Mouse (Mus musculus) lung, postnatal 0 days (tissue): ENCODE measurements around the gene Aspg.

ENCODE experiments used
- CTCF ChIP-seq: IDR thresholded peaks from 2 replicates; pipeline ENCODE4 v1.5.1; 2016; ENCODE audit warnings: antibody characterized with exemption, mild to moderate bottlenecking
- EP300 ChIP-seq: IDR thresholded peaks from 2 replicates; pipeline ENCODE4 v1.6.1; 2016; ENCODE audit warnings: antibody characterized with exemption, mild to moderate bottlenecking, control low read depth

- TF ChIP-seq CTCF (no peak), EP300 (no peak)
These were observed 6.4 kb upstream of the Aspg start for GRCm38 (mm10) chr12:112100106-112100505.
